Mouse (Mus musculus): ENCODE results near the gene Mxi1. TPM values are rescaled to one million over a fixed set of nuclear protein-coding genes. Genes with fewer than 3 reads are reported as not detected.

Mxi1 gene
- total and polyA plus RNA-seq, 3 experiments = 10.6 to 19.9 (median 18.9) TPM

DNA sequence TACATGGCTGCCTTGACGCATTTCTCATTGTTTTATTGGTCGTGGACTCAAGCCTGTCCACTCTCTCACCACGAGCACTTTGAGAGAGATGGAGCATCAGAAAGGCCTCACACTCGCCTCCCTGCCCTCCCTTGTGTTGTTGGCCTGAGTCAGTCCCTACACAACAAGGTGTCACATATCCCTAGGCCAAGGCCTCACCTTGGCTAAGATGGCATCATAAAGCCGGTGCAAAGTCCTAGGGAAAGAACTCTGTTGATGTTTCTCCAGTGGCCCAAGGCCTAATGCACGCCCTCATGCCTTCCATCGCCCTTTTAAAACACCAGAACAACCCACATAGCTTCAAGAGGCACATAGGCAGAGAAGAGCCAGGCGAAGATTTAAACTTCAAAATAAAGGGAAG lies 30.1 kb upstream of the Mxi1 start:
- Histone ChIP-seq H3K9me3 (replicated peaks; ENCODE audit: low read length) (no peaks in the 10 kb centered on the region), H3K4me1 (ENCODE audit: control insufficient read depth in 1 of 2, insufficient read depth in 2 of 2) (peaks cover 13 to 22% of the 10 kb centered on the region in 2 experiments), H3K27me3 (replicated peaks) (no peaks in the 10 kb centered on the region), H3K79me2 (replicated peaks; ENCODE audit: control insufficient read depth, extremely low read depth, insufficient read depth, poor library complexity, severe bottlenecking) (no peaks in the 10 kb centered on the region), H3K9ac (ENCODE audit: insufficient read depth, low read depth) (no peak overlapping the region), H3K4me2 (ENCODE audit: insufficient read depth, low read depth, poor library complexity, severe bottlenecking) (no peak overlapping the region), H3K27ac (ENCODE audit: insufficient read depth, low read depth) (no peak overlapping the region), H3K4me3 (replicated peaks in 1 of 3; ENCODE audit: low read depth in 2 of 3, low read length in 2 of 3, poor library complexity in 1 of 3) (no peak overlapping the region), H3K36me3 (replicated peaks in 1 of 2; ENCODE audit: control insufficient read depth in 1 of 2, insufficient read depth in 1 of 2, low read length in 1 of 2) (no peaks in the 10 kb centered on the region)
- in situ Hi-C loops (cut with MboI; ENCODE audit: low pct_ligation_motif_present, low pct_unique_long_range_greater_than_20kb, low sequenced_read_pairs) = no loop called here
- no peak for TF ChIP-seq ZMIZ1 (IDR thresholded peaks at IDR 0.05; ENCODE audit: low read depth, low read length)
- no peak for TF ChIP-seq ETS1 (conservative IDR thresholded peaks at IDR 0.05; ENCODE audit: low read depth, low read length)
- TF ChIP-seq TCF12 (IDR thresholded peaks at IDR 0.05; ENCODE audit: low read depth, low read length) = no peak
- TF ChIP-seq MAFK (IDR thresholded peaks at IDR 0.05; ENCODE audit: insufficient replicate concordance, low read length) = no peak
- TF ChIP-seq MAZ (IDR thresholded peaks at IDR 0.05; ENCODE audit: low read depth, low read length) = no peak
- TF ChIP-seq BHLHE40 (IDR thresholded peaks at IDR 0.05; ENCODE audit: low read depth, low read length) = no peak
- no peak for TF ChIP-seq USF2 (conservative IDR thresholded peaks at IDR 0.05; ENCODE audit: low read depth, low read length)
- TF ChIP-seq UBTF (IDR thresholded peaks at IDR 0.05; ENCODE audit: low read depth, low read length) = no peak
- TF ChIP-seq USF1 (IDR thresholded peaks at IDR 0.05; ENCODE audit: low read depth, low read length) = no peak
- TF ChIP-seq POLR2AphosphoS2 (IDR thresholded peaks at IDR 0.05; ENCODE audit: low read depth, low read length) = no peak
- no peak for TF ChIP-seq CHD1 (IDR thresholded peaks at IDR 0.05; ENCODE audit: low read depth, low read length)
- no peak for TF ChIP-seq ZNF384 (IDR thresholded peaks at IDR 0.05; ENCODE audit: low read depth, low read length)
- TF ChIP-seq TBP (conservative IDR thresholded peaks at IDR 0.05; ENCODE audit: low read depth, low read length) = no peak
- no peak for TF ChIP-seq JUN (IDR thresholded peaks at IDR 0.05; ENCODE audit: insufficient read depth, low read depth, low read length)
- dilution Hi-C loops (cut with MboI; ENCODE audit: extremely low pct_ligation_motif_present, extremely low pct_unique_long_range_greater_than_20kb, low sequenced_read_pairs) = no loop called here
- no peak for DNase-seq (ENCODE audit: extremely low read depth)

GRCm38 (mm10) chr19:53282571-53282970 lies 27.7 kb upstream of the Mxi1 start:
- no peak overlapping the region for H3K4me3 ChIP-seq (replicated peaks in 1 of 3; ENCODE audit: low read depth in 2 of 3, low read length in 2 of 3, poor library complexity in 1 of 3)
- no peaks in the 10 kb centered on the region for H3K9me3 ChIP-seq (replicated peaks; ENCODE audit: low read length)
- H3K27ac ChIP-seq (ENCODE audit: insufficient read depth, low read depth) = no peak overlapping the region
- TF ChIP-seq ZMIZ1 (IDR thresholded peaks at IDR 0.05; ENCODE audit: low read depth, low read length) (no peak), USF1 (IDR thresholded peaks at IDR 0.05; ENCODE audit: low read depth, low read length) (no peak), JUND (conservative IDR thresholded peaks at IDR 0.05; ENCODE audit: low read depth, low read length) (no peak), RAD21 (IDR thresholded peaks at IDR 0.05; ENCODE audit: low read depth, low read length) (no peak), NRF1 (IDR thresholded peaks at IDR 0.05; ENCODE audit: low read depth, low read length) (no peak), E2F4 (IDR thresholded peaks at IDR 0.05; ENCODE audit: insufficient replicate concordance, low read depth, low read length) (no peak), MAZ (IDR thresholded peaks at IDR 0.05; ENCODE audit: low read depth, low read length) (no peak), SMC3 (IDR thresholded peaks at IDR 0.05; ENCODE audit: low read depth, low read length) (no peak)
- no peak overlapping the region for H3K9ac ChIP-seq (ENCODE audit: insufficient read depth, low read depth)
- no peaks in the 10 kb centered on the region for H3K27me3 ChIP-seq (replicated peaks)
- H3K4me2 ChIP-seq (ENCODE audit: insufficient read depth, low read depth, poor library complexity, severe bottlenecking) = no peak overlapping the region
- dilution Hi-C loops (cut with MboI; ENCODE audit: extremely low pct_ligation_motif_present, extremely low pct_unique_long_range_greater_than_20kb, low sequenced_read_pairs) = no loop called here
- no peaks in the 10 kb centered on the region for H3K79me2 ChIP-seq (replicated peaks; ENCODE audit: control insufficient read depth, extremely low read depth, insufficient read depth, poor library complexity, severe bottlenecking)
- peaks cover 13 to 19% of the 10 kb centered on the region in 2 experiments for H3K4me1 ChIP-seq (ENCODE audit: control insufficient read depth in 1 of 2, insufficient read depth in 2 of 2)
- in situ Hi-C loops (cut with MboI; ENCODE audit: low pct_ligation_motif_present, low pct_unique_long_range_greater_than_20kb, low sequenced_read_pairs) = no loop called here
- DNase-seq (ENCODE audit: extremely low read depth) = no peak
- no peaks in the 10 kb centered on the region for H3K36me3 ChIP-seq (replicated peaks in 1 of 2; ENCODE audit: control insufficient read depth in 1 of 2, insufficient read depth in 1 of 2, low read length in 1 of 2)

Measured in CH12.LX (cell line).